Mouse (Mus musculus) hindbrain, embryonic 15.5 days (tissue): ENCODE measurements around the gene 2310022A10Rik. TPM values are rescaled to one million over a fixed set of nuclear protein-coding genes. Genes with fewer than 3 reads are reported as not detected.

ENCODE experiments used
- ATAC-seq: fragments of 200-750 bp; cut with Nextera tagmentation; 2 replicates; pipeline ENCODE4 v1.8.0; 2017; ENCODE audit warnings: low read depth, moderate number of reproducible peaks, moderate TSS enrichment; ENCODE audit not compliant: low FRiP score
- H3K27ac ChIP-seq: fragments of 300-500 bp; sonication (generic); replicated peaks from 2 replicates; pipeline ENCODE4 v1.5.1; 2015; ENCODE audit warnings: mild to moderate bottlenecking, inconsistent platforms
- H3K27me3 ChIP-seq: fragments of 300-500 bp; sonication (generic); 2 replicates; pipeline ENCODE4 v1.6.1; 2015; ENCODE audit warnings: control low read depth, inconsistent platforms
- H3K36me3 ChIP-seq: fragments of 300-500 bp; sonication (generic); 2 replicates; pipeline ENCODE4 v1.6.1; 2015; ENCODE audit warnings: control low read depth, inconsistent platforms
- H3K4me1 ChIP-seq: fragments of 300-500 bp; sonication (generic); replicated peaks from 2 replicates; pipeline ENCODE4 v1.6.1; 2015; ENCODE audit warnings: control low read depth, inconsistent platforms
- H3K4me2 ChIP-seq: fragments of 300-500 bp; sonication (generic); 2 replicates; pipeline ENCODE4 v1.6.1; 2015; ENCODE audit warnings: moderate library complexity, mild to moderate bottlenecking, inconsistent platforms
- H3K4me3 ChIP-seq: fragments of 300-500 bp; sonication (generic); 2 replicates; pipeline ENCODE4 v1.5.1; 2015; ENCODE audit warnings: mild to moderate bottlenecking, inconsistent platforms
- H3K9ac ChIP-seq: fragments of 300-500 bp; sonication (generic); 2 replicates; pipeline ENCODE4 v1.6.1; 2015; ENCODE audit warnings: inconsistent platforms
- H3K9me3 ChIP-seq: fragments of 300-500 bp; sonication (generic); 2 replicates; pipeline ENCODE4 v1.6.1; 2016; ENCODE audit warnings: control low read depth, inconsistent platforms
- WGBS: fragments of 180-500 bp; shearing (Covaris S2); methylation state at CpG from one replicate; pipeline ENCODE4 v1.1.7; 2015; 5-methylcytosine and 5-hydroxymethylcytosine counted together
- polyA plus RNA-seq: library from polyadenylated mRNA; unstranded; fragments of >200 nt; fragmentation: Nextera tagmentation; extraction: Ambion mirVana; gene quantifications from 2 replicates; pipeline ENCODE4 v1.2.1, GENCODE M21; 2015

2310022A10Rik gene
- polyA plus RNA-seq: 32.0 and 36.6 TPM in 2 replicates

- Histone ChIP-seq H3K27me3 (no peaks in the 10 kb centered on the region), H3K4me2 (peak within 1 kb of the TSS; percentile 92), H3K9ac (peak within 1 kb of the TSS; percentile 72), H3K36me3 (peaks cover 11% of the 10 kb centered on the region), H3K4me3 (peak within 1 kb of the TSS; percentile 90), H3K27ac (peak within 1 kb of the TSS; percentile 68), H3K9me3 (no peaks in the 10 kb centered on the region), H3K4me1 (peaks cover 25% of the 10 kb centered on the region)
- under 1% methylated on average over 41 of the region's 41 CpGs for WGBS
- peak; percentile 99 for ATAC-seq
Measured at GRCm38 (mm10) chr7:27552931-27553513, at the start of gene 2310022A10Rik, which contains the start of gene Pld3. 2310022A10Rik (plus strand) TSS chr7:27553233. Pld3 (minus strand) TSS chr7:27553218.

- H3K36me3 ChIP-seq: no peaks in the 10 kb centered on the region
- no peak for ATAC-seq
Measured at GRCm38 (mm10) chr7:27506765-27507370, 46.2 kb upstream of the 2310022A10Rik start.

DNA sequence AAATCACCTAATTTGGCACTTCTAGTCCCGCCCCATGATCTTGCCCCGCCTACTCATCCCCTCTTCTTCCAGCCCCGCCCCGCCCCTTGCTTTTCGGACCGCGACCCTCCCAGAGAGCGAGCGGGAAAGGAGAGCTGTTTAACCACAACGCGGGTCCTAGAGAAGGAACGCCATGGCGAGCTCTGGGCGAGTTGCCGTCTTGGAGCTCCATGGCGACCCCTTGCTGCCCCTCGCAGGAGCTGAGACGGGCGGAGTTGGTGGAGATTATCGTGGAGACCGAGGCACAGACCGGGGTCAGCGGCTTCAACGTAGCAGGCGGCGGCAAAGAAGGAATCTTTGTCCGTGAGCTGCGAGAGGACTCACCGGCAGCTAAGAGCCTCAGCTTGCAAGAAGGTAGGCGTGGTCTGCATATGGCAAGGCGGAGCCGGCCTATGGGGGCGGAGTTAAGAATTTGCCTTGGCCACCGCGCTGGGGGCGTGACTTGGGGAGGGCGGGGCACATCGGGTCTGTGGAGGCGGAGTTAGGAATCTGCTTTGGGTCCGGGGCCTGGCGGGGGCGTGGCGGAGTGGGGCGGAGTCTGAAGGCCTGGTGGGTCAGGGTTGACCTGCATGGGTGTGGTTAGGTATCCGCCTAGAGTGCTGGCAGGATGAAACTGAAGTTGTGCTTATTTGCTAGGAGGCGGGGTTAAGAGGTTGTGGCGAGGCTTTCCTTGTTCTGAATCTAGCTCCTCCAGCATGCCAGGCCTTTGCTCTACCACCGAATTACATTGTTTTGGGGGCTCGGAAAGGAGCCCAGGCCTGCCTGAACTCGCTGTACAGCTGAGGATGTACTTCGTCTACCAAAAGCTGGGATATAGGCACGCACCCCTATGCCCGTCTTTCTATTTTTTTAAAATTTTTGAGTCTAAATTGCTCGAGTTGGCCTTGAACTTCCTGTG lies 45.1 kb upstream of the 2310022A10Rik start:
- Histone ChIP-seq H3K9ac (peak overlapping the region; percentile 61), H3K4me3 (peak overlapping the region; percentile 62), H3K27ac (peak overlapping the region; percentile 98), H3K4me2 (peak overlapping the region; percentile 66), H3K27me3 (no peaks in the 10 kb centered on the region), H3K4me1 (peaks cover 9% of the 10 kb centered on the region), H3K36me3 (no peaks in the 10 kb centered on the region), H3K9me3 (no peaks in the 10 kb centered on the region)
- ATAC-seq: peak; percentile 93
- WGBS: under 1% methylated on average over 50 of the region's 54 CpGs

More at GRCm38 (mm10) chr7:27506765-27507370, 46.2 kb upstream of the 2310022A10Rik start:
- H3K4me2 ChIP-seq: peak overlapping the region; percentile 66
- H3K9ac ChIP-seq: no peak overlapping the region
- H3K4me1 ChIP-seq: peaks cover 9% of the 10 kb centered on the region
- WGBS: 42% methylated on average over 9 of the region's 9 CpGs
- no peaks in the 10 kb centered on the region for H3K9me3 ChIP-seq
- H3K27me3 ChIP-seq: no peaks in the 10 kb centered on the region
- peak overlapping the region; percentile 98 for H3K27ac ChIP-seq
- H3K4me3 ChIP-seq: peak overlapping the region; percentile 62

DNA sequence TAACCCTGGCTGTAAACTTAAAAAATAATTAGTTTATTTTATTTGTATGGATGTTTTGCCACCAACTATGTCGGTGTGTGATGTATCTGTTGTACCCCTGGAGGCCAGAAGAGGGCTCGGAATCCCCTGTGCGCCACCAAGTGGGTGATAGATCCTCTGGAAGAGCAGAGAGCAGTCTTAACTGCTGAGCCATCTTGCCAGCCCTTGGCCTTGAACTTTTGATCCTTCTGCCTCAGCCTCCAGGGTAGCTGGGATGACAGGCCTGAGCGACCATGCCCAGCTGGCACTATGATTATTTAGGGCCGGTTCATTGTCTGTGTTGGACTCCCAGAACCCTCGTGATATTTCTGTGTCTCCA lies 44.4 kb upstream of the 2310022A10Rik start:
- H3K9me3 ChIP-seq: no peaks in the 10 kb centered on the region
- no peaks in the 10 kb centered on the region for H3K27me3 ChIP-seq
- peak overlapping the region; percentile 62 for H3K4me3 ChIP-seq
- peak overlapping the region; percentile 66 for H3K4me2 ChIP-seq
- H3K9ac ChIP-seq: no peak overlapping the region
- peak; percentile 21; the same call in 1 of the 2 replicates for ATAC-seq
- peaks cover 9% of the 10 kb centered on the region for H3K4me1 ChIP-seq
- peak overlapping the region; percentile 98 for H3K27ac ChIP-seq
- 28% methylated on average over 6 of the region's 6 CpGs for WGBS
- H3K36me3 ChIP-seq: no peaks in the 10 kb centered on the region

- no peaks in the 10 kb centered on the region for H3K9me3 ChIP-seq
- no peak overlapping the region for H3K4me3 ChIP-seq
- WGBS: 84% methylated on average over 2 of the region's 2 CpGs
- H3K4me1 ChIP-seq: peaks cover 9% of the 10 kb centered on the region
- H3K4me2 ChIP-seq: no peak overlapping the region
- H3K27me3 ChIP-seq: no peaks in the 10 kb centered on the region
- no peak overlapping the region for H3K27ac ChIP-seq
- H3K9ac ChIP-seq: no peak overlapping the region
- H3K36me3 ChIP-seq: no peaks in the 10 kb centered on the region
- no peak for ATAC-seq
Measured at GRCm38 (mm10) chr7:27510809-27511208, 42.2 kb upstream of the 2310022A10Rik start.

DNA sequence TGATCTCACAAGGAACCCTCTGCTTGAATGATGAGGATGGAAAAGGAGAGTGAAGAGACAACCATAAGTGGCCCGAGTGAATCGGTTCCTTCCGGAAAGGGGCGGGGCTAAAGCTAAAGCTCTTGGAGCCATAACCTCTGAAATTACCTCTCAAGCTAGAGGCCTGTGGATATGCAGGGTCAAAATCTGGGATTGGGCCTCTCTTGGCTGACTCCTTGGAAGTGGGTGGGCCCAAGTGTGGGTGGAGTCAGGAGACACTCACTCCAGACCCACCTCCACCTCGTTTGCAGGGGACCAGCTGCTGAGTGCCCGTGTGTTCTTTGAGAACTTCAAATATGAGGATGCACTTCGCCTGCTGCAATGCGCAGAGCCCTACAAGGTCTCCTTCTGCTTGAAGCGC lies 38.1 kb upstream of the 2310022A10Rik start:
- ATAC-seq: no peak
- no peaks in the 10 kb centered on the region for H3K36me3 ChIP-seq
- 81% methylated on average over 9 of the region's 9 CpGs for WGBS

GRCm38 (mm10) chr7:27518314-27518713 lies 34.7 kb upstream of the 2310022A10Rik start:
- WGBS: 87% methylated on average over 9 of the region's 9 CpGs
- ATAC-seq: no peak
- H3K27ac ChIP-seq: no peak overlapping the region
- no peak overlapping the region for H3K4me2 ChIP-seq
- no peaks in the 10 kb centered on the region for H3K36me3 ChIP-seq
- H3K9me3 ChIP-seq: no peaks in the 10 kb centered on the region
- H3K4me1 ChIP-seq: no peaks in the 10 kb centered on the region
- H3K9ac ChIP-seq: no peak overlapping the region
- H3K4me3 ChIP-seq: no peak overlapping the region
- no peaks in the 10 kb centered on the region for H3K27me3 ChIP-seq

More for the DNA sequence above, 38.1 kb upstream of the 2310022A10Rik start:
- Histone ChIP-seq H3K27me3 (no peaks in the 10 kb centered on the region), H3K4me3 (no peak overlapping the region), H3K4me1 (no peaks in the 10 kb centered on the region), H3K4me2 (no peak overlapping the region), H3K27ac (no peak overlapping the region), H3K9ac (no peak overlapping the region), H3K9me3 (no peaks in the 10 kb centered on the region)

DNA sequence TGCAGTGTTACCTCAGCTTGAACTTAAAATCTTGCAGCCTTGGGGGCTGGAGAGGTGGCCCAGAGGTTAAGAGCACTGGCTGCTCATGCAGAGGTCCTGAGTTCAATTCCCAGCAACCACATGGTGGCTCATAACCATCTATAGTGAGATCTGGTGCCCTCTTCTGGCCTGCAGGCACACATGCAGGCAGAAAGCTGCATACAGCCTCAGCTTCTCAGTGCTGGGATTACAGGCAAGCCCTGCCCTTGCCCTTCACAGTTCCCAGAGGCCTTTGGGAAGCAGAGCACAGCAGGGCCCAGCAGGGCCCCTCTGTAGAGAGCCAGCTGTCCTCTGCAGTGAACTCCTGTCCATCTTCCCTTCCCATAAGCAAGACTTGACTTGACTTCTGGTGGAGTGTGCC lies 32.9 kb upstream of the 2310022A10Rik start:
- no peaks in the 10 kb centered on the region for H3K4me1 ChIP-seq
- H3K27me3 ChIP-seq: no peaks in the 10 kb centered on the region
- no peaks in the 10 kb centered on the region for H3K36me3 ChIP-seq
- ATAC-seq: no peak
- no peak overlapping the region for H3K4me2 ChIP-seq
- H3K9ac ChIP-seq: no peak overlapping the region
- no peaks in the 10 kb centered on the region for H3K9me3 ChIP-seq
- no peak overlapping the region for H3K27ac ChIP-seq
- no peak overlapping the region for H3K4me3 ChIP-seq

GRCm38 (mm10) chr7:27520599-27520998 lies 32.4 kb upstream of the 2310022A10Rik start:
- Histone ChIP-seq H3K27ac (no peak overlapping the region), H3K4me2 (no peak overlapping the region), H3K9me3 (no peaks in the 10 kb centered on the region), H3K36me3 (no peaks in the 10 kb centered on the region), H3K9ac (no peak overlapping the region), H3K4me3 (no peak overlapping the region), H3K27me3 (no peaks in the 10 kb centered on the region), H3K4me1 (no peaks in the 10 kb centered on the region)
- ATAC-seq: no peak
- 59% methylated on average over 1 of the region's 1 CpGs for WGBS

- Histone ChIP-seq H3K9ac (no peak within 1 kb of the TSS), H3K27me3 (no peaks in the 10 kb centered on the region), H3K4me1 (no peaks in the 10 kb centered on the region), H3K27ac (no peak within 1 kb of the TSS), H3K9me3 (no peaks in the 10 kb centered on the region), H3K4me2 (no peak within 1 kb of the TSS), H3K4me3 (no peak within 1 kb of the TSS), H3K36me3 (no peaks in the 10 kb centered on the region)
- 70% methylated on average over 5 of the region's 5 CpGs for WGBS
- ATAC-seq: no peak
Measured at GRCm38 (mm10) chr7:27522967-27523366, 30.1 kb upstream of the 2310022A10Rik start, which contains the start of gene Hipk4. Hipk4 (plus strand) TSS chr7:27523267.

DNA sequence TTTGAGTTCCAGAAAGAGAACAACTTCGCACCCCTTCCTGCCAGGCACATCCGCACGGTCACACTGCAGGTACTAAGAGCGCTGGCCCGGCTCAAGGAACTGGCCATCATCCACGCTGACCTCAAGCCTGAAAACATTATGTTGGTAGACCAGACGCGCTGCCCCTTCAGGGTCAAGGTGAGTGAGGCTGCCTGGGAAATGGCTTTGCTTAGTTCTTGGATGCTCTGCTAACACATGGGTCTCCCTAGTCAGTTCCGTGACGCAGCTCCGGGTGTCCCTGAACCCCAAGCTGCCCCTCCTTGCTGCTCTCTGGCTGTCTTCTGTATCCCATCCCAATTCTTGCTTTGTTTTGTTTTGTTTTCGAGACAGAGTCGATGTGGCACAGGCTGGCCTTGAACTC lies 29.2 kb upstream of the 2310022A10Rik start:
- 96% methylated on average over 13 of the region's 13 CpGs for WGBS
- no peaks in the 10 kb centered on the region for H3K27me3 ChIP-seq
- H3K27ac ChIP-seq: no peak overlapping the region
- no peaks in the 10 kb centered on the region for H3K4me1 ChIP-seq
- no peaks in the 10 kb centered on the region for H3K36me3 ChIP-seq
- ATAC-seq: no peak
- no peak overlapping the region for H3K4me2 ChIP-seq
- H3K9me3 ChIP-seq: no peaks in the 10 kb centered on the region
- H3K9ac ChIP-seq: no peak overlapping the region
- no peak overlapping the region for H3K4me3 ChIP-seq
